Mouse (Mus musculus) embryo, embryonic 11 days (tissue): ENCODE data around the gene Adgra1.

Source experiments
- DNase-seq: peaks from one replicate; pipeline ENCODE4 v3.0.0-alpha.2; 2015

The Adgra1 gene

GRCm38 (mm10) chr7:139909469-139909868 is 75.5 kb downstream of the Adgra1 start:
- DNase-seq = no peak

GRCm38 (mm10) chr7:139910204-139910835 is 76.3 kb downstream of the Adgra1 start:
- no peak for DNase-seq

GRCm38 (mm10) chr7:139914141-139915047 is 80.4 kb downstream of the Adgra1 start:
- DNase-seq = peak; percentile 54

GRCm38 (mm10) chr7:139915646-139916257 is 81.8 kb downstream of the Adgra1 start:
- DNase-seq = no peak

DNA sequence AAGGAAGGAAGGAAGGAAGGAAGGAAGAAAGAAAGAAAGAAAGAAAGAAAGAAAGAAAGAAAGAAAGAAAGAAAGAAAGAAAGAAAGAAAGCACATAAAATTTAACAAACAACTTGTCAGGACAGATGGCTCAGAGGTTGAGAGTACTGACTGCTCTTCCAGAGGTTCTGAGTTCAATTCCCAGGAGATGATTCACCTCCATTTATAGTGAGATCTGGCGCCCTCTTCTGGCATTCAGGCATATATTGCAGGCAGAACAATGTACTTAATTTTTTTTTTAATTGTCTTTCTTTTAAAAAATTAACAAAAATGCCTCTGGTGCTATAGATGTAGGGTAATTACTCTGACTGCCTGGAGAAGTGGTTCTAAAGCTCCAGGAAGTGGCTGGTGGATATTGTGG is 82.4 kb downstream of the Adgra1 start:
- peak; percentile 56 for DNase-seq

DNA sequence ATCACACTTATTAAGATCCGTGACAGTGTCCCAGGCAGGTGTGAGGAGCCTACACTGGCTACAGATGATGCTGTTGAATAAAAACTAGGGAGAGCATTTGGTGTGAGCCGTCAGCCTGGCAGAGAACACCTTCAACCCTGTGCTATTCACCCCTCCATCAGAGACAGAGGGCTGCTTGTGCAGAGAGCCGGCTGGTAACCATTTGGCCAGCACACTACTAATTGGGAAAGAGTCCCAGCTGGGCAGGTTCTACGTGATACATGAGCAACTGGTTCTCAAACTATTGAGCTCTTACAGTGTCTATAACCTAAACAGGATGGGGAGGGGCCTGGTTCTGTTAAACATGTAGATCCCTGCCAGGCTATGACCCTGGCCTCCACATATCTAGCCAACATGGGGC is 84.3 kb downstream of the Adgra1 start:
- no peak for DNase-seq
